Mouse (Mus musculus) hindbrain, embryonic 13.5 days (tissue): ENCODE data around the gene Rad51b. TPM values are rescaled to one million over a fixed set of nuclear protein-coding genes. Genes with fewer than 3 reads are reported as not detected.

ENCODE experiments used
- ATAC-seq: fragments of 200-750 bp; cut with Nextera tagmentation; 2 replicates; pipeline ENCODE4 v1.8.0; 2017; ENCODE audit warnings: moderate TSS enrichment; ENCODE audit not compliant: low FRiP score
- H3K27ac ChIP-seq: fragments of 300-500 bp; sonication (generic); 2 replicates; pipeline ENCODE4 v1.5.1; 2015; ENCODE audit warnings: inconsistent platforms, mild to moderate bottlenecking, moderate library complexity
- H3K27me3 ChIP-seq: fragments of 300-500 bp; sonication (generic); 2 replicates; pipeline ENCODE4 v1.6.1; 2015; ENCODE audit warnings: mild to moderate bottlenecking, inconsistent platforms
- H3K36me3 ChIP-seq: fragments of 300-500 bp; sonication (generic); 2 replicates; pipeline ENCODE4 v1.6.1; 2015; ENCODE audit warnings: mild to moderate bottlenecking, inconsistent platforms
- H3K4me1 ChIP-seq: fragments of 300-500 bp; sonication (generic); replicated peaks from 2 replicates; pipeline ENCODE4 v1.6.1; 2015; ENCODE audit warnings: inconsistent platforms
- H3K4me2 ChIP-seq: fragments of 300-500 bp; sonication (generic); 2 replicates; pipeline ENCODE4 v1.6.1; 2015; ENCODE audit warnings: inconsistent platforms, mild to moderate bottlenecking, moderate library complexity
- H3K4me3 ChIP-seq: fragments of 300-500 bp; sonication (generic); 2 replicates; pipeline ENCODE4 v1.5.1; 2015; ENCODE audit warnings: mild to moderate bottlenecking, inconsistent platforms
- H3K9ac ChIP-seq: fragments of 300-500 bp; sonication (generic); 2 replicates; pipeline ENCODE4 v1.6.1; 2015; ENCODE audit warnings: mild to moderate bottlenecking, inconsistent platforms
- H3K9me3 ChIP-seq: fragments of 300-500 bp; sonication (generic); 2 replicates; pipeline ENCODE4 v1.6.1; 2016; ENCODE audit warnings: inconsistent platforms
- WGBS: fragments of 180-500 bp; shearing (Covaris S2); methylation state at CpG from one replicate; pipeline ENCODE4 v1.1.7; 2015; 5-methylcytosine and 5-hydroxymethylcytosine counted together
- polyA plus RNA-seq: library from polyadenylated mRNA; unstranded; fragments of >200 nt; fragmentation: Nextera tagmentation; extraction: Ambion mirVana; gene quantifications from 2 replicates; pipeline ENCODE4 v1.2.1, GENCODE M21; 2015

Rad51b gene
- polyA plus RNA-seq, 1 experiment from 2014 or later, result 2.4 TPM

- ATAC-seq, result no peak
- H3K9ac ChIP-seq, result no peak overlapping the region
- H3K27ac ChIP-seq, result no peak overlapping the region
- H3K4me2 ChIP-seq, result no peak overlapping the region
- WGBS, result 80% methylated on average over 6 of the region's 6 CpGs
- no peaks in the 10 kb centered on the region for H3K36me3 ChIP-seq
- H3K4me3 ChIP-seq, result no peak overlapping the region
- no peaks in the 10 kb centered on the region; the same call in 1 of the 2 replicates for H3K4me1 ChIP-seq
- H3K9me3 ChIP-seq, result no peaks in the 10 kb centered on the region
- no peaks in the 10 kb centered on the region for H3K27me3 ChIP-seq
Observed at GRCm38 (mm10) chr12:79340513-79340912, 43.4 kb downstream of the Rad51b start.

GRCm38 (mm10) chr12:79341291-79341845, 44.3 kb downstream of the Rad51b start:
- no peaks in the 10 kb centered on the region for H3K36me3 ChIP-seq
- H3K4me1 ChIP-seq, result no peaks in the 10 kb centered on the region; the same call in 1 of the 2 replicates
- no peaks in the 10 kb centered on the region for H3K9me3 ChIP-seq
- whole genome bisulfite sequencing, result 62% methylated on average over 6 of the region's 6 CpGs
- H3K4me3 ChIP-seq, result no peak overlapping the region
- no peak overlapping the region for H3K9ac ChIP-seq
- H3K4me2 ChIP-seq, result no peak overlapping the region
- no peak for ATAC-seq
- no peaks in the 10 kb centered on the region for H3K27me3 ChIP-seq
- H3K27ac ChIP-seq, result no peak overlapping the region

DNA sequence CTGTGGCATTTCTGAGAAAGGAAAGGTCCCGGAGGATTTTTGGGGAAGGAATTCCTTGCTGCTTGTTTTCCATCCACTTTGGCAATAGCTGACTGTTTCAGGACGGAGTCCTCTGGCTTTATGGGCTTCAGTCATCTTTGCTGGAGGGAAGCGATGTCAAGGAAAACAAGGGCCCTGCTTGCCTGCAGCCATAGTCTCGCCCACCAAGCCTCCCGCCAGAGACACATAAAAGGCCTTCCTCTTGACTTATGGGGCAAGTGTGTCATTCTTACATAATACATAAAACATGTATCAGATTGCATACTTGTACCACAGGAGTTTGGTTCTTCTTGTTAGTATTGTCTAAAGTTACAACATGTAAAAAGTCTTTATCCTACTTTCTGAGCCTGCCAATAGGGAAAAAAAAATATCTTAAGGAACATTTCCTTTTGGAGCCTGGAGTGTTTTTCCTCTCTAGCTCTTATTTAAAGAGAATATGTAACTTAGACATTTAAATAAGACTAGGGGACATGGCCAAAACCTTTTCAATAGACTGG, 49.2 kb downstream of the Rad51b start:
- H3K27me3 ChIP-seq, result no peaks in the 10 kb centered on the region
- no peaks in the 10 kb centered on the region for H3K9me3 ChIP-seq
- H3K4me1 ChIP-seq, result peaks cover 2% of the 10 kb centered on the region; the same call in 1 of the 2 replicates
- H3K4me2 ChIP-seq, result no peak overlapping the region
- H3K27ac ChIP-seq, result no peak overlapping the region
- no peak overlapping the region for H3K9ac ChIP-seq
- no peak overlapping the region for H3K4me3 ChIP-seq
- no peaks in the 10 kb centered on the region for H3K36me3 ChIP-seq
- ATAC-seq, result no peak
- WGBS, result 70% methylated on average over 5 of the region's 5 CpGs

DNA sequence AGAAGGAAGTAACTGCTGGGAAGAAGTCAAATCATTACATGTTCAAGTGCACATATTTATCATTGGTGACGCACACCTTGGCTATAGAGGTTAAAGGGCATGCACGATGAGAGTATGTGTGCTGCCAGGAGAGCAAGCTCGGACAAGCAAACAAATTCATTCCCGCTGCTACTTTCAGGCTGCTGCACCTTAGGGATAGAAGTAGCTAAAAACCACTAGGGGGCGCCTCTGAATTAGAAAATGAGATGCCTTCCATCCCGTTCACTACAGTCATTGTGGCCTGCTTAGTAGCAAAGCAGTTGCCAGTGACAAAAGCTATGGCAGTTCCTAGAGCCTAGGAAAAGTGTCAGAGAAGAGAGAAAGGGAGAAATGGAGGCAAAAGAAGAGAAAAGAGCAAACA, 50.6 kb downstream of the Rad51b start:
- 10% methylated on average over 6 of the region's 6 CpGs for WGBS
- H3K27me3 ChIP-seq, result no peaks in the 10 kb centered on the region

DNA sequence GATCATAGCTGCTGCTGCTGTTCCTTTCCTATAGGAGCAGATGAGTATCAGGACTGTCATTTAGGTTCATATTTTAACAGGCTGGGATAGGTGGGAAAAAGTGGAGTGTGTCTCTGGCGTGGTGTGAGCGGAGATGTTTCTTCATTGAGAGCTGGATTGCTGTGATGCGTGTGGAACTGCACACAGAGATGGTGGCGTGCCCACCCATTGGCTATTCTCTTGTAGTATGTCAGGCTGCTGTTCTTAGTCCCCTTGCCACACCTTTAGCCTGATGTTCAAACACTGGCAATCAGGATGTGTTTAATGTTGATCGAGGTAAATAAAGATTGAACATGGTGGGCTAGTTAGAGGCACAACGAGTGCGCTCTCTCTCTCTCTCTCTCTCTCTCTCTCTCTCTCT, 54.4 kb downstream of the Rad51b start:
- H3K4me1 ChIP-seq, result peaks cover 11% of the 10 kb centered on the region; the same call in 1 of the 2 replicates
- no peak overlapping the region for H3K4me2 ChIP-seq
- no peaks in the 10 kb centered on the region for H3K36me3 ChIP-seq
- WGBS, result 93% methylated on average over 7 of the region's 7 CpGs
- no peaks in the 10 kb centered on the region for H3K27me3 ChIP-seq
- no peak for ATAC-seq
- no peak overlapping the region for H3K4me3 ChIP-seq
- H3K9me3 ChIP-seq, result no peaks in the 10 kb centered on the region
- H3K9ac ChIP-seq, result no peak overlapping the region
- H3K27ac ChIP-seq, result no peak overlapping the region

More for the DNA sequence above, 50.6 kb downstream of the Rad51b start:
- H3K9ac ChIP-seq, result no peak overlapping the region
- no peaks in the 10 kb centered on the region for H3K36me3 ChIP-seq
- ATAC-seq, result no peak; the same call in 1 of the 2 replicates
- H3K9me3 ChIP-seq, result no peaks in the 10 kb centered on the region
- peaks cover 3% of the 10 kb centered on the region; the same call in 1 of the 2 replicates for H3K4me1 ChIP-seq
- no peak overlapping the region for H3K4me3 ChIP-seq
- no peak overlapping the region for H3K27ac ChIP-seq
- H3K4me2 ChIP-seq, result no peak overlapping the region

DNA sequence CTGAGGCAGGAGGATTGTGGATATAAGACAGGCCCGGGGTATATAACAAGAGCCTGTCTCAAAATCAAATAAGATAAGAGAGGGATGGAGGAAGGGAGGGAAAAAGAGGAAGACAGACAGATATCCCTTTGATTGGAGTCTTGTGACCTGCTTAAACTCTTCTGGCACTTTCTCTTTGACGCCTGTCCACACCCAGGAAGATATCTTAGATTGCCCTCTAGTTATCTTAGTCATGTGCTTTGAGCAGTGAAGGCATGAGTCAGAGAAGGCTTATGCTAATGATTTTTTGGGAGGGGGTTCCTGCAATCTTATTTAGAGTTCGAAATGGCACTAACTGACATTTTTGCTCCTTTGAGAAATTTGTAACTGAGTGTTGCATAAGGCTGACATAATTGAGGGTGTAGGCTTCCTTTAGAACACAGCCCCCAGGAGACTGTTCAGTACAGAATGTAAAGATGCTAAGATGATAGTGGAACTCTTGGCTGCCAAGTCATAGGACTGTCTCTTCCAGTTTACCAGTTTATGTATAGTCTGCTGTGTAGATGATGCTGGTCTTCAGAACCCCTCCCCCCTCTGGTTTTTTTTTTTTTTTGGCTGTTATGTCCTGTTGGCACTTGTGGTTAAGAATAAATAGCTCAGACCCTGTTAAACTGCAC, 55.1 kb downstream of the Rad51b start:
- 89% methylated on average over 3 of the region's 3 CpGs for WGBS

DNA sequence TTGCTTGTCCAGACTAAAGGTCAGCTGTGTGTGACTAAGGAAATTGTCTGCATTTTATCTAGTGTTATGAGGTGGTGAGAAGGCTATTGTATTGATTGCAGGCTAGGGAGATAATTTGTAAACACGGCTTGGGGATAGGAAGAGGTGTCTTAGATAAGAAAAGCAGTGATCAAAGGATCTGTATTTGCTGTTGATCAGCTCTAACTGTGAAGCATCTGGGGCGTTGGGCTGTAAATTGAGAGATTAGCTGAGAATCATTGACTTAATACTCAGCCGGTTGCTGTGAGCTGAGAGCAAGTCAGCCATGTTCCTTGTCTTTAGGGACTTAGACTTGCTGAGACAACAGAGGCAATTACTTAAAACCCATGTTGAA, 55.6 kb downstream of the Rad51b start:
- H3K4me2 ChIP-seq, result no peak overlapping the region
- H3K4me1 ChIP-seq, result peaks cover 8% of the 10 kb centered on the region; the same call in 1 of the 2 replicates
- no peak overlapping the region for H3K9ac ChIP-seq
- no peaks in the 10 kb centered on the region for H3K27me3 ChIP-seq
- no peak overlapping the region for H3K4me3 ChIP-seq
- WGBS, result 37% methylated on average over 3 of the region's 3 CpGs
- H3K36me3 ChIP-seq, result no peaks in the 10 kb centered on the region
- no peaks in the 10 kb centered on the region for H3K9me3 ChIP-seq
- peak overlapping the region; percentile 14; the same call in 1 of the 2 replicates for H3K27ac ChIP-seq
- ATAC-seq, result no peak

More for the DNA sequence above, 55.1 kb downstream of the Rad51b start:
- H3K27me3 ChIP-seq, result no peaks in the 10 kb centered on the region
- no peak overlapping the region for H3K4me2 ChIP-seq
- peak overlapping the region; percentile 14; the same call in 1 of the 2 replicates for H3K27ac ChIP-seq
- H3K36me3 ChIP-seq, result no peaks in the 10 kb centered on the region
- no peak for ATAC-seq
- peaks cover 11% of the 10 kb centered on the region; the same call in 1 of the 2 replicates for H3K4me1 ChIP-seq
- no peak overlapping the region for H3K9ac ChIP-seq
- no peak overlapping the region for H3K4me3 ChIP-seq
- H3K9me3 ChIP-seq, result no peaks in the 10 kb centered on the region

DNA sequence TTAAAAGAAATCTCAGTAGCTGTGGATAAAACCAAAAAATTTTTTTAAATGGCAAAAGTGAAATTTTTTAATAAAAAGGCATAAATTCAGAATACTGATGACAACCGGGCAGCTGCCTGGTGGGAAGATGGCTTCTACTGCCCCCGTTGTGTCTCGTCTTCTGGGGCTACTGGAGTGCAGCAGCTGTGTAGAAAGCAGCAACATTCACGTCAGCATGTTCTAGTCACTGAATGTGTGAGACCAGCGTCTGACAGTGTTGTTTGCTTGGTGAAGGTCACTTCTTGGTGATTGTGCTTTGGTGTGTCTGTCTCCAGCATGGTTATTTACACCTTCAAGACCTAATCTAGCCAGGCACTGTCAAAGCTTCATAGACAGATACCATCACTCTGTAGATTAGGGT, 56.3 kb downstream of the Rad51b start:
- Histone ChIP-seq H3K36me3 (no peaks in the 10 kb centered on the region), H3K4me2 (no peak overlapping the region), H3K4me1 (peaks cover 8% of the 10 kb centered on the region; the same call in 1 of the 2 replicates), H3K4me3 (no peak overlapping the region), H3K9ac (no peak overlapping the region), H3K9me3 (no peaks in the 10 kb centered on the region), H3K27me3 (no peaks in the 10 kb centered on the region), H3K27ac (no peak overlapping the region)
- 76% methylated on average over 5 of the region's 5 CpGs for WGBS
- no peak for ATAC-seq

GRCm38 (mm10) chr12:79354621-79355020, 57.5 kb downstream of the Rad51b start:
- WGBS, result 79% methylated on average over 7 of the region's 7 CpGs
- no peak overlapping the region for H3K4me3 ChIP-seq
- no peaks in the 10 kb centered on the region for H3K27me3 ChIP-seq
- no peaks in the 10 kb centered on the region for H3K36me3 ChIP-seq
- H3K9me3 ChIP-seq, result no peaks in the 10 kb centered on the region
- H3K4me2 ChIP-seq, result no peak overlapping the region
- no peak for ATAC-seq
- H3K9ac ChIP-seq, result no peak overlapping the region
- H3K4me1 ChIP-seq, result peaks cover 8% of the 10 kb centered on the region; the same call in 1 of the 2 replicates
- no peak overlapping the region for H3K27ac ChIP-seq

DNA sequence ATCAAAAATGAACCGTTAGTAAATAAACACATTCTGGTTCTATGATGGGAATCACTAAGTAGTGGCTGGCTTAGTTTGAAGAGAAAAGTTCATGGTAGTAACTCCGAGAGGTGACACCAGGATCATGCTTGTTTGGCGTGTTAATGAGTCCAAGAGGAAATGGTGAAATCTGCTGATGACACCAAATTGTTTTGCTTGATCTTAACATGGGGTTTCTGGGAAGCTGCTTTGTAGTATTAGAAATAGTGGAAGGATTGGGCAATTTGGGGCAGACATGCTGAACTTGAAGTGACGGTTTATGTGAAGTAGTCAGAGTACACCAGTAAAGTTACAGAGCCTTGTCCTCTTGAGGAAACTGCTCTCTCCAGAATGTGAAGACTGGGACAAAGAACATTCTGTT, 59.1 kb downstream of the Rad51b start:
- H3K27ac ChIP-seq, result no peak overlapping the region
- H3K9me3 ChIP-seq, result no peaks in the 10 kb centered on the region
- WGBS, result 89% methylated on average over 4 of the region's 4 CpGs
- no peak overlapping the region for H3K4me2 ChIP-seq
- no peak overlapping the region for H3K9ac ChIP-seq
- H3K36me3 ChIP-seq, result no peaks in the 10 kb centered on the region
- ATAC-seq, result no peak
- H3K4me3 ChIP-seq, result no peak overlapping the region
- H3K4me1 ChIP-seq, result peaks cover 8% of the 10 kb centered on the region; the same call in 1 of the 2 replicates
- no peaks in the 10 kb centered on the region for H3K27me3 ChIP-seq

DNA sequence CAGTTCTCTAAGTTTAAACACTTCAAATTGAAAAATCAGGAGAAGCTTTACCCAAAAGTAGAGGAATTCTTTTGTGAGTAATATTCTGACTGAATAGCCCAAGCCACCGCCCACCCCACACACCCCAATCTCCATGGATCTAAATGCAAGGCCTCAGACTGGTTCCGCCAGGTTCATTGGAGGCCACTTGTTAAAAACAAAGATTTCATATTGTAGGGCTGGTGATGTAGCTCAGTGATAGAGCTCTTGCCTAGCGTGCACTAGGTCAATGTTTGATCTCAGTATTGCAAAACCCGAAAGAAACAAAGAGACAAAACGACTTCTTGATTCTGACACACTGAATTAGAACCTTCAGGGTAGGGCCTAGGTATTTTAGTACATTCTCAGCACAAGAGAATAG, 60.5 kb downstream of the Rad51b start:
- Histone ChIP-seq H3K36me3 (no peaks in the 10 kb centered on the region), H3K9ac (no peak overlapping the region), H3K27me3 (no peaks in the 10 kb centered on the region), H3K4me2 (no peak overlapping the region), H3K4me3 (no peak overlapping the region), H3K9me3 (no peaks in the 10 kb centered on the region), H3K4me1 (peaks cover 7% of the 10 kb centered on the region; the same call in 1 of the 2 replicates), H3K27ac (no peak overlapping the region)
- WGBS, result 90% methylated on average over 5 of the region's 5 CpGs
- ATAC-seq, result no peak

GRCm38 (mm10) chr12:79358613-79359218, 61.6 kb downstream of the Rad51b start:
- peak; percentile 87 for ATAC-seq
- Histone ChIP-seq H3K9me3 (no peaks in the 10 kb centered on the region), H3K4me2 (no peak overlapping the region), H3K27me3 (no peaks in the 10 kb centered on the region), H3K4me3 (no peak overlapping the region), H3K27ac (no peak overlapping the region), H3K36me3 (no peaks in the 10 kb centered on the region), H3K9ac (peak overlapping the region; percentile 39; the same call in 1 of the 2 replicates), H3K4me1 (no peaks in the 10 kb centered on the region)
- WGBS, result 23% methylated on average over 10 of the region's 10 CpGs
